Mouse (Mus musculus) heart, adult 2 months (tissue): ENCODE measurements around the gene Hoxc8.

Source experiments
- CTCF ChIP-seq: fragments of 200-600 bp; IDR thresholded peaks from 2 replicates; pipeline ENCODE4 v1.8.1; 2022; ENCODE audit warnings: antibody characterized with exemption, mild to moderate bottlenecking, moderate library complexity
- EP300 ChIP-seq: fragments of 200-500 bp; IDR thresholded peaks from 2 replicates; pipeline ENCODE4 v1.6.1; 2011; ENCODE audit warnings: low read depth, low read length, control low read depth; ENCODE audit not compliant: insufficient read depth
- POLR2A ChIP-seq: fragments of 200-500 bp; IDR thresholded peaks from 2 replicates; pipeline ENCODE4 v1.6.1; 2011; ENCODE audit warnings: mild to moderate bottlenecking, low read depth, low read length, control low read depth; ENCODE audit not compliant: insufficient read depth

DNA sequence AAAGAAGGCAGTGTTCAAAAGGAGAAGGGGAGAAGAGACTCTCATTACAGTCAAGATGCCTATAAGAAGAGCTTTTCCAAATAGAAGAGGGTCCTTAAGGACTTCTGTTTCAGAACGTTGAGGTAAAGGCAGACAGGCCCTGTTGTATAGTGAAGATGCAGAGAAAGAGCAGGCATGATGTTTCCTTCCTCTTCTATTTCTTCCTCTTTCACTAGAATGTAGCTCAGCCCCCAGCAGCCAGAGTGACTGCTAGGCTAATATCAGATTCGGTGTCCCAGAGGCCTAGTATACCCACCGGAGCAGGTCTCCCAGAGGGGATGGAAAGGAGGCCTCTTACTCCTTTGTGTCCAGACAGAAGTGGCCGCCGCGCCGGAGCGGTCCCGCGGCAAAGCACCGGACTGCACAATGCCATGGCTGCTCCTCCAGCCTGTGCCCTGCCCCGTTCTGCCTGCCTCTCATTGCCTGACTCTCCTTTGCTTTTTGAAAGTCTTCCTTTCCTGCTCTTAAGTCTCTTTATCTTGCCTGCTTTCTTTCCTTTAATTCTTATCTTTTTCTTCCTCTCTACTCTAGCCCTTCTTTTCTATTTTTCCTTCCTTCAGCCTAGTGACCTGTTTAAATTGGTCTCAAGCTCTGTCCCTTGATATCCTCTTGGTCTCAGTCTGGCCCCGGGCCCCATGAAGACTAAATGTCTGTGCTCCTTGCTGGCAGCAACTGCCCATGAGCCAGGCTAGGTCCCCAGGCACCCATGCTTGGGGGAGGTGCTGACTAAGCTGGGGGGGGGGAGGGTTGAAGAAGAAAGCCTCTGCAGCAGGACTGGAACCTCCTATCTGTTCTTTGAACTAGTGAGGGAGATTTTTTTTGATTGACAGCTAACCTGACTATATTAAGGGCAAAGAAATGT is 11.5 kb upstream of the Hoxc8 start:
- TF ChIP-seq CTCF (no peak), POLR2A (no peak), EP300 (no peak)
